Mouse (Mus musculus) MEL (cell line): ENCODE results near the gene Svs1. TPM values are rescaled to one million over a fixed set of nuclear protein-coding genes. Genes with fewer than 3 reads are reported as not detected.

Source experiments
- DNase-seq: peaks from one replicate; pipeline ENCODE4 v3.0.0; 2011; ENCODE audit warnings: low read depth, low spot score
- H3K27ac ChIP-seq: 2 replicates; pipeline ENCODE4 v1.5.1; 2012; ENCODE audit warnings: low read depth, mild to moderate bottlenecking, control low read depth, low read length, moderate library complexity; ENCODE audit not compliant: control insufficient read depth
- H3K27me3 ChIP-seq, 2 experiments: fragments of 150-350 bp in 1 of 2; sonication (generic) in 1 of 2; 2 replicates each; pipeline ENCODE4 v1.6.1; 2012; ENCODE audit warnings: low read length in 2 of 2, mild to moderate bottlenecking in 2 of 2, improper control_type of control experiment in 1 of 2, moderate library complexity in 1 of 2; ENCODE audit not compliant: insufficient read depth in 2 of 2, control insufficient read depth in 1 of 2
- H3K36me3 ChIP-seq, 2 experiments: 2 replicates each; pipeline ENCODE4 v1.6.1; 2012 to 2014; ENCODE audit warnings: low read length in 2 of 2, improper control_type of control experiment in 1 of 2, inconsistent platforms in 1 of 2, mild to moderate bottlenecking in 1 of 2; ENCODE audit not compliant: insufficient read depth in 2 of 2, control insufficient read depth in 1 of 2
- H3K4me1 ChIP-seq, 2 experiments: fragments of 150-350 bp in 1 of 2; sonication (generic) in 1 of 2; 2 replicates each; pipeline ENCODE4 v1.6.1; 2012; ENCODE audit warnings: low read length in 2 of 2, improper control_type of control experiment in 1 of 2, mild to moderate bottlenecking in 1 of 2; ENCODE audit not compliant: insufficient read depth in 2 of 2, control insufficient read depth in 1 of 2
- H3K4me3 ChIP-seq, 2 experiments: fragments of 150-350 bp in 1 of 2; sonication (generic) in 1 of 2; 2 replicates each; pipeline ENCODE4 v1.5.1; 2012; ENCODE audit warnings: low read depth in 2 of 2, low read length in 2 of 2, mild to moderate bottlenecking in 2 of 2, moderate library complexity in 2 of 2, control low read depth in 1 of 2, improper control_type of control experiment in 1 of 2; ENCODE audit not compliant: control insufficient read depth in 1 of 2, insufficient read depth in 1 of 2
- H3K79me2 ChIP-seq: 2 replicates; pipeline ENCODE4 v1.6.1; 2012; ENCODE audit warnings: mild to moderate bottlenecking, low read length, moderate library complexity; ENCODE audit not compliant: control insufficient read depth, poor library complexity, insufficient read depth
- H3K9ac ChIP-seq: 2 replicates; pipeline ENCODE4 v1.6.1; 2012; ENCODE audit warnings: low read depth, mild to moderate bottlenecking, control low read depth, low read length, moderate library complexity; ENCODE audit not compliant: control insufficient read depth, poor library complexity, severe bottlenecking
- H3K9me3 ChIP-seq: fragments of 150-350 bp; sonication (generic); replicated peaks from 2 replicates; pipeline ENCODE4 v1.6.1; 2012; ENCODE audit warnings: mild to moderate bottlenecking, low read length, improper control_type of control experiment, moderate library complexity; ENCODE audit not compliant: insufficient read depth
- BHLHE40 ChIP-seq: IDR thresholded peaks from 2 replicates; pipeline ENCODE4 v1.6.1; 2012; ENCODE audit warnings: low read depth, mild to moderate bottlenecking, inconsistent platforms, low read length, improper control_type of control experiment, borderline replicate concordance
- CTCF ChIP-seq, 3 experiments: IDR thresholded peaks in 2 of 3; conservative IDR thresholded peaks in 1 of 3; 2 replicates each; pipeline ENCODE4 v1.5.1; 2011 to 2012; ENCODE audit warnings: low read length in 3 of 3, low read depth in 2 of 3, mild to moderate bottlenecking in 2 of 3, improper control_type of control experiment in 1 of 3, inconsistent platforms in 1 of 3, mixed read lengths in 1 of 3, moderate library complexity in 1 of 3; ENCODE audit not compliant: control insufficient read depth in 1 of 3, insufficient read depth in 1 of 3, poor library complexity in 1 of 3, severe bottlenecking in 1 of 3
- EP300 ChIP-seq, 2 experiments: IDR thresholded peaks; 2 replicates each; pipeline ENCODE4 v1.6.1; 2011; ENCODE audit warnings: improper control_type of control experiment in 2 of 2, low read length in 2 of 2, low read depth in 1 of 2, mild to moderate bottlenecking in 1 of 2
- GABPA ChIP-seq: IDR thresholded peaks from 2 replicates; pipeline ENCODE4 v1.6.1; 2012; ENCODE audit warnings: low read depth, mild to moderate bottlenecking, inconsistent platforms, low read length, improper control_type of control experiment, moderate library complexity
- MAFK ChIP-seq: IDR thresholded peaks from 2 replicates; pipeline ENCODE4 v1.6.1; 2011; ENCODE audit warnings: low read depth, mild to moderate bottlenecking, low read length, improper control_type of control experiment, borderline replicate concordance
- MAX ChIP-seq: IDR thresholded peaks from 2 replicates; pipeline ENCODE4 v1.6.1; 2011; ENCODE audit warnings: low read length, improper control_type of control experiment
- MYB ChIP-seq: IDR thresholded peaks from 2 replicates; pipeline ENCODE4 v1.6.1; 2011; ENCODE audit warnings: mild to moderate bottlenecking, low read depth, low read length, improper control_type of control experiment
- NELFE ChIP-seq: IDR thresholded peaks from 2 replicates; pipeline ENCODE4 v1.6.1; 2011; ENCODE audit warnings: low read depth, low read length, improper control_type of control experiment
- NRF1 ChIP-seq: IDR thresholded peaks from 2 replicates; pipeline ENCODE4 v1.6.1; 2014; ENCODE audit warnings: low read depth, mild to moderate bottlenecking, inconsistent platforms, low read length, improper control_type of control experiment, moderate library complexity; ENCODE audit not compliant: poor library complexity, insufficient read depth, severe bottlenecking
- POLR2A ChIP-seq, 2 experiments: IDR thresholded peaks; 2 replicates each; pipeline ENCODE4 v1.6.1; 2011 to 2012; ENCODE audit warnings: low read length in 2 of 2, mild to moderate bottlenecking in 2 of 2, control low read depth in 1 of 2, improper control_type of control experiment in 1 of 2, low read depth in 1 of 2, moderate library complexity in 1 of 2; ENCODE audit not compliant: control insufficient read depth in 1 of 2, insufficient read depth in 1 of 2, poor library complexity in 1 of 2
- POLR2AphosphoS2 ChIP-seq: IDR thresholded peaks from 2 replicates; pipeline ENCODE4 v1.6.1; 2011; ENCODE audit warnings: low read length, improper control_type of control experiment
- RAD21 ChIP-seq: IDR thresholded peaks from 2 replicates; pipeline ENCODE4 v1.6.1; 2011; ENCODE audit warnings: mild to moderate bottlenecking, low read depth, low read length, improper control_type of control experiment
- SMC3 ChIP-seq: IDR thresholded peaks from 2 replicates; pipeline ENCODE4 v1.6.1; 2011; ENCODE audit warnings: low read depth, low read length, improper control_type of control experiment
- TBP ChIP-seq: IDR thresholded peaks from 2 replicates; pipeline ENCODE4 v1.8.0; 2011; ENCODE audit warnings: low read depth, low read length, improper control_type of control experiment
- TCF12 ChIP-seq: IDR thresholded peaks from 2 replicates; pipeline ENCODE4 v1.6.1; 2014; ENCODE audit warnings: low read depth, mild to moderate bottlenecking, inconsistent platforms, low read length, improper control_type of control experiment, moderate library complexity
- USF2 ChIP-seq, 2 experiments: IDR thresholded peaks; 2 replicates each; pipeline ENCODE4 v1.6.1; 2011 to 2012; ENCODE audit warnings: improper control_type of control experiment in 2 of 2, low read length in 2 of 2, borderline replicate concordance in 1 of 2, inconsistent platforms in 1 of 2, low read depth in 1 of 2, mild to moderate bottlenecking in 1 of 2; ENCODE audit not compliant: insufficient read depth in 1 of 2
- ZC3H11A ChIP-seq: IDR thresholded peaks from 2 replicates; pipeline ENCODE4 v1.6.1; 2012; ENCODE audit warnings: low read depth, mild to moderate bottlenecking, inconsistent platforms, low read length, improper control_type of control experiment
- ZKSCAN1 ChIP-seq: IDR thresholded peaks from 2 replicates; pipeline ENCODE4 v1.6.1; 2012; ENCODE audit warnings: low read depth, mild to moderate bottlenecking, inconsistent platforms, low read length, improper control_type of control experiment, moderate library complexity
- ZMIZ1 ChIP-seq: IDR thresholded peaks from 2 replicates; pipeline ENCODE4 v1.6.1; 2012; ENCODE audit warnings: low read depth, mild to moderate bottlenecking, inconsistent platforms, low read length, improper control_type of control experiment, moderate library complexity
- ZNF384 ChIP-seq: IDR thresholded peaks from 2 replicates; pipeline ENCODE4 v1.6.1; 2012; ENCODE audit warnings: low read depth, mild to moderate bottlenecking, inconsistent platforms, low read length, improper control_type of control experiment
- polyA plus RNA-seq, 2 experiments: library from polyadenylated mRNA; stranded (reverse) in 1 of 2; unstranded in 1 of 2; fragments of >175 nt in 1 of 2; fragments of >200 nt in 1 of 2; gene quantifications; 2 replicates each; pipeline versions ENCODE4 v1.2.1 to v1.2.4; 2012; ENCODE audit warnings: low replicate concordance in 2 of 2, low read depth in 1 of 2; ENCODE audit not compliant: insufficient read length in 2 of 2, insufficient read depth in 1 of 2, missing spikeins in 1 of 2
- total RNA-seq: library from RNA; depleted of rRNA; stranded (reverse); fragments of 300-350 nt; gene quantifications from 2 replicates; pipeline ENCODE4 v1.2.3, GENCODE M21; 2012

Gene Svs1
- total and polyA plus RNA-seq, 3 experiments = not detected

GRCm38 (mm10) chr6:48950676-48951075 lies 36.0 kb upstream of the Svs1 start:
- TF ChIP-seq TCF12 (no peak), TBP (no peak)
- H3K9me3 ChIP-seq = no peaks in the 10 kb centered on the region
- no peaks in the 10 kb centered on the region for H3K79me2 ChIP-seq
- DNase-seq = no peak
- H3K36me3 ChIP-seq = no peaks in the 10 kb centered on the region
- no peak overlapping the region for H3K4me3 ChIP-seq
- H3K9ac ChIP-seq = no peak overlapping the region
- no peak overlapping the region for H3K27ac ChIP-seq
- H3K4me1 ChIP-seq = no peaks in the 10 kb centered on the region
- no peaks in the 10 kb centered on the region for H3K27me3 ChIP-seq

- Histone ChIP-seq H3K27me3 (no peaks in the 10 kb centered on the region), H3K4me1 (no peaks in the 10 kb centered on the region), H3K9ac (no peak overlapping the region), H3K36me3 (no peaks in the 10 kb centered on the region), H3K79me2 (no peaks in the 10 kb centered on the region), H3K27ac (no peak overlapping the region), H3K4me3 (no peak overlapping the region), H3K9me3 (no peaks in the 10 kb centered on the region)
- DNase-seq = no peak
- TF ChIP-seq MYB (no peak), POLR2A (IDR thresholded peaks at IDR 0.05; ENCODE audit: control insufficient read depth in 1 of 2, insufficient read depth in 1 of 2, low read depth in 1 of 2, low read length in 2 of 2, poor library complexity in 1 of 2) (no peak), NRF1 (no peak), BHLHE40 (no peak), GABPA (no peak), ZMIZ1 (no peak), USF2 (IDR thresholded peaks at IDR 0.05; ENCODE audit: borderline replicate concordance in 1 of 2, insufficient read depth in 1 of 2, low read depth in 1 of 2, low read length in 2 of 2) (no peak), MAX (no peak), RAD21 (no peak), ZKSCAN1 (no peak), NELFE (no peak), CTCF (IDR thresholded peaks at IDR 0.05 in 2 of 3, conservative IDR thresholded peaks at IDR 0.05 in 1 of 3; ENCODE audit: control insufficient read depth in 1 of 3, insufficient read depth in 1 of 3, low read depth in 2 of 3, low read length in 3 of 3, poor library complexity in 1 of 3, severe bottlenecking in 1 of 3) (no peak), EP300 (IDR thresholded peaks at IDR 0.05; ENCODE audit: low read depth in 1 of 2, low read length in 2 of 2) (no peak), SMC3 (no peak), ZNF384 (no peak), POLR2AphosphoS2 (no peak), ZC3H11A (no peak), MAFK (no peak)
Observed at GRCm38 (mm10) chr6:48951630-48952029, 35.0 kb upstream of the Svs1 start.
